Mouse (Mus musculus): ENCODE data around the gene Acot6. TPM values are rescaled to one million over a fixed set of nuclear protein-coding genes. Genes with fewer than 3 reads are reported as not detected.

Gene Acot6
- total RNA-seq, 1 experiment, result 0.36 TPM

DNA sequence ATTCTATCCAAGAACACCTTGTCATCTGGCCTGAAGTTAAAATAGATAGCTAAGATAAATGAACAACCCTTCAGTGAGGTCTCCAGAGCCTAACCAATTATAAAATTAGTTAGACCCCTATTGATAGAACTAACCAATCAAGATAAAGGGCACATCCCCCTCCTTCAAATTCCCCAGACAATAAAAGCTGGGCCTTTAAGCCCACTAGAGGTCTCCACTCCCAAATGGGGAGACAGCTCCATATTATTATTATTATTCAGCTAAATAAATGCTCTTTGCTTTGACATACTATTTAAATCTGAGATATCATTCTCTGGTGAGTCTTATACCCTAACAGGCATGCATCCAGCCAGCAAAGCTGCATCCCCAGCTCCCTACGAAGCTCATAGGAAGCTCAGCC lies 9.5 kb downstream of the Acot6 start:
- no peak overlapping the region for H3K27ac ChIP-seq (ENCODE audit: insufficient read depth, low read depth, low read length, poor library complexity, severe bottlenecking)
- H3K9ac ChIP-seq (ENCODE audit: insufficient read depth, low read depth, low read length, poor library complexity, severe bottlenecking), result no peak overlapping the region
- no peak for TF ChIP-seq ZC3H11A (IDR thresholded peaks at IDR 0.05; ENCODE audit: borderline replicate concordance, low read depth, low read length)
- TF ChIP-seq HCFC1 (IDR thresholded peaks at IDR 0.05; ENCODE audit: borderline replicate concordance, insufficient read depth, low read length), result no peak
- no peak for TF ChIP-seq CHD2 (IDR thresholded peaks at IDR 0.05; ENCODE audit: low read depth, low read length)
- no peak for TF ChIP-seq ZNF384 (IDR thresholded peaks at IDR 0.05; ENCODE audit: low read depth, low read length)
- no peak for TF ChIP-seq MAFK (IDR thresholded peaks at IDR 0.05; ENCODE audit: insufficient read depth, low read depth, low read length)
- in situ Hi-C loops (cut with MboI; ENCODE audit: low sequenced_read_pairs in 2 of 2, unreplicated experiment in 2 of 2), result no loop called here
- H3K4me1 ChIP-seq (ENCODE audit: control insufficient read depth in 2 of 2, insufficient read depth in 2 of 2, low read length in 2 of 2, poor library complexity in 1 of 2), result no peaks in the 10 kb centered on the region
- H3K4me3 ChIP-seq (ENCODE audit: insufficient read depth in 1 of 2, low read depth in 1 of 2, low read length in 2 of 2, poor library complexity in 1 of 2, severe bottlenecking in 1 of 2), result no peak overlapping the region
- H3K9me3 ChIP-seq (ENCODE audit: control insufficient read depth, insufficient read depth, low read depth, low read length), result no peaks in the 10 kb centered on the region
- no peaks in the 10 kb centered on the region for H3K36me3 ChIP-seq (ENCODE audit: control insufficient read depth, insufficient read depth, low read length, poor library complexity, severe bottlenecking)
- DNase-seq (ENCODE audit: low read depth, low spot score), result no peak

DNA sequence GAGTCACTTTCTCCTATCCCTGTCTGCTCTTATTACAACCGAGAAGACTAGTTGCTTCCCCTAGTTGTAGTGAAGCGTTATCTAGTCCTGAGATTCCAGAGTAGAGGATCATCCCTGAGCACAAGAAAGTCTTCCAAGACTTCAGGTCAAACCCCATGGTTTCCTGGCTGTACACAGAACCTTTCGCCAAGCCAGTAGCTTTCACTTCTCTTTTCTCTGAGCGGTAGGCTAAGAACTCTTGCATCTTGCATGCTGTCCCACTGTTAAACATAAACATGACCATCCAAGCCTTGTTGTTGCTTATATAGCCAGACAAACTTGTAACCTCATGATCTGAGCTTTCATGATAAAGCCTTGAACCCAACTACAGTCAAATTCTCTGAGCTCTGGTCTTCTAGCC lies 10.4 kb downstream of the Acot6 start:
- Histone ChIP-seq H3K4me3 (ENCODE audit: insufficient read depth in 1 of 2, low read depth in 1 of 2, low read length in 2 of 2, poor library complexity in 1 of 2, severe bottlenecking in 1 of 2) (no peak overlapping the region), H3K27ac (ENCODE audit: insufficient read depth, low read depth, low read length, poor library complexity, severe bottlenecking) (no peak overlapping the region), H3K9ac (ENCODE audit: insufficient read depth, low read depth, low read length, poor library complexity, severe bottlenecking) (no peak overlapping the region), H3K36me3 (ENCODE audit: control insufficient read depth, insufficient read depth, low read length, poor library complexity, severe bottlenecking) (no peaks in the 10 kb centered on the region), H3K4me1 (ENCODE audit: control insufficient read depth in 2 of 2, insufficient read depth in 2 of 2, low read length in 2 of 2, poor library complexity in 1 of 2) (no peaks in the 10 kb centered on the region), H3K9me3 (ENCODE audit: control insufficient read depth, insufficient read depth, low read depth, low read length) (no peaks in the 10 kb centered on the region)
- DNase-seq (ENCODE audit: low read depth, low spot score), result no peak
- TF ChIP-seq MAFK (IDR thresholded peaks at IDR 0.05; ENCODE audit: insufficient read depth, low read depth, low read length) (no peak), HCFC1 (IDR thresholded peaks at IDR 0.05; ENCODE audit: borderline replicate concordance, insufficient read depth, low read length) (no peak), ZC3H11A (IDR thresholded peaks at IDR 0.05; ENCODE audit: borderline replicate concordance, low read depth, low read length) (no peak), CHD2 (IDR thresholded peaks at IDR 0.05; ENCODE audit: low read depth, low read length) (no peak), ZNF384 (IDR thresholded peaks at IDR 0.05; ENCODE audit: low read depth, low read length) (no peak)
- in situ Hi-C loops (cut with MboI; ENCODE audit: low sequenced_read_pairs in 2 of 2, unreplicated experiment in 2 of 2), result no loop called here

DNA sequence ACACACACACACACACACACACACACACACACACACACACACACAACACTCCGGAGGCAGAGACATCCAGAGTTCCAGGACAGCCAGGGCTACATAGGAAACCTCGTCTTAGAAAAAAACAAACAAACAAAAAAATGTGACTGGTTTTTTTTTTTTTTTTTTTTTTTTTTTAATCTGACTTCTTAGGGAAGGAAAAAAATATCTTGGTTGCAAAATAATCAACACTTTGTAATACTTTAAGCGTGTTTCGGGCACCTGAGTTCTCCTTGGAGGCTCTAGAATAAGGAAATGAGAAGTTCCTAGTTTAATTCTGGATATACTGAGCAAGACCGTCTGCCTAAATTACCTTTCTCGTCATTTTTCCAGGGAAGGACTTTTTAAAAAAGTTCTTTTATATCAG lies 13.2 kb downstream of the Acot6 start:
- H3K36me3 ChIP-seq (ENCODE audit: control insufficient read depth, insufficient read depth, low read length, poor library complexity, severe bottlenecking), result no peaks in the 10 kb centered on the region
- H3K9me3 ChIP-seq (ENCODE audit: control insufficient read depth, insufficient read depth, low read depth, low read length), result no peaks in the 10 kb centered on the region
- H3K4me3 ChIP-seq (ENCODE audit: insufficient read depth in 1 of 2, low read depth in 1 of 2, low read length in 2 of 2, poor library complexity in 1 of 2, severe bottlenecking in 1 of 2), result peak overlapping the region in 1 of 2 experiments; percentile 7; a peak in 1 of 4 replicates
- H3K4me1 ChIP-seq (ENCODE audit: control insufficient read depth in 2 of 2, insufficient read depth in 2 of 2, low read length in 2 of 2, poor library complexity in 1 of 2), result no peaks in the 10 kb centered on the region
- no peak overlapping the region for H3K9ac ChIP-seq (ENCODE audit: insufficient read depth, low read depth, low read length, poor library complexity, severe bottlenecking)
- no peak for TF ChIP-seq MAFK (IDR thresholded peaks at IDR 0.05; ENCODE audit: insufficient read depth, low read depth, low read length)
- 0 out of 2 replicates have a peak, but pooled peaks have one; percentile 6 for TF ChIP-seq ZNF384 (IDR thresholded peaks at IDR 0.05; ENCODE audit: low read depth, low read length)
- TF ChIP-seq CHD2 (IDR thresholded peaks at IDR 0.05; ENCODE audit: low read depth, low read length), result no peak
- no peak for TF ChIP-seq HCFC1 (IDR thresholded peaks at IDR 0.05; ENCODE audit: borderline replicate concordance, insufficient read depth, low read length)
- TF ChIP-seq ZC3H11A (IDR thresholded peaks at IDR 0.05; ENCODE audit: borderline replicate concordance, low read depth, low read length), result no peak
- no peak for DNase-seq (ENCODE audit: low read depth, low spot score)
- no peak overlapping the region for H3K27ac ChIP-seq (ENCODE audit: insufficient read depth, low read depth, low read length, poor library complexity, severe bottlenecking)
- in situ Hi-C loops (cut with MboI; ENCODE audit: low sequenced_read_pairs in 2 of 2, unreplicated experiment in 2 of 2), result no loop called here

DNA sequence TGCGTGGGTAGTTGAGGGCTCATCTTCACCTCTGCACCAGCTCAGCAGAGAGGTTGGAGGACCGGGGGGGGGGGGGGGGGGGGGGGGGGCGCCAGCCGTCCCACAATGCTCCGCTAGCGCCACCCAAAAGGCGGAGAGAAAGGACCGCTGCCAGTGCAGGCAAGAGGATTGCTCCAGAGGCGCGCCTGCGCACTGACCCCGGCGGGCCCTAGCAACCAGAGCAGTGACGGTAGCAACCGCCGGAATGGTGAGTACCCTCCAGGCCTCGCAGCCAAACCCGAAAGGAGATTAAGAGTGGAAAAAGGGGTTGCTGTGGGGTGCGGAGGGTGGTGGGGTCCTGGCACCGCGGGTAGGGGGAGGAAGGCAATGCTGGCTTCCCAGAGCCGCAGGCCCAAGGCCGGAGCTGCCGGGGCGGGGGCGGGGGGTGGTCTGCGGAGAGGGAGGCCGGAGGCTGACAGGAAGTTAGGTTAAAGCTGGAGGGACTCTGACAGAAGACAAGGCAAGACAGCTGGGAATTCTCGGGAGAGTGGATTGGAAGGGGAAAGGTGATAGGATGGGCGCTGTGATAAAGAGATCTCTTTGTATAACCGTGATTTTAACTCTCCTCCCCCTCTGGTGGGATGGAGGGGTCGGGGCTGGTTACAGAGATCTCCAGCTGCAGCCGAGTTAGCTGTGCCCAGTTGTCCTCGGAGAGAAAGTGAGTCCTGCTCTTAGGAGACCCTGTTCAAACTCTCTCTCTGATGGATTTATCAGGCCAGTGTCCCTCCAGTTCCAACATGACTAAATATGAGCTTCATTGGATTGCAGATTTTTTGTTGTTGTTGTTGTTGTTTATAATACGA lies 13.9 kb downstream of the Acot6 start, which contains the start of gene Dnal1:
Gene Dnal1 (plus strand): TSS at position 214 of the 842 bp plus-strand sequence.
- no peaks in the 10 kb centered on the region for H3K4me1 ChIP-seq (ENCODE audit: control insufficient read depth in 2 of 2, insufficient read depth in 2 of 2, low read length in 2 of 2, poor library complexity in 1 of 2)
- H3K27ac ChIP-seq (ENCODE audit: insufficient read depth, low read depth, low read length, poor library complexity, severe bottlenecking), result no peak within 1 kb of the TSS
- TF ChIP-seq CHD2 (IDR thresholded peaks at IDR 0.05; ENCODE audit: low read depth, low read length), result no peak
- no peak for TF ChIP-seq MAFK (IDR thresholded peaks at IDR 0.05; ENCODE audit: insufficient read depth, low read depth, low read length)
- TF ChIP-seq ZNF384 (IDR thresholded peaks at IDR 0.05; ENCODE audit: low read depth, low read length), result no peak
- TF ChIP-seq HCFC1 (IDR thresholded peaks at IDR 0.05; ENCODE audit: borderline replicate concordance, insufficient read depth, low read length), result no peak
- no peak for TF ChIP-seq ZC3H11A (IDR thresholded peaks at IDR 0.05; ENCODE audit: borderline replicate concordance, low read depth, low read length)
- H3K4me3 ChIP-seq (ENCODE audit: insufficient read depth in 1 of 2, low read depth in 1 of 2, low read length in 2 of 2, poor library complexity in 1 of 2, severe bottlenecking in 1 of 2), result peak within 1 kb of the TSS; percentile 76 to 91
- no peaks in the 10 kb centered on the region for H3K9me3 ChIP-seq (ENCODE audit: control insufficient read depth, insufficient read depth, low read depth, low read length)
- H3K9ac ChIP-seq (ENCODE audit: insufficient read depth, low read depth, low read length, poor library complexity, severe bottlenecking), result peak within 1 kb of the TSS; percentile 58; the same call in 1 of the 2 replicates
- peak; percentile 76 for DNase-seq (ENCODE audit: low read depth, low spot score)
- H3K36me3 ChIP-seq (ENCODE audit: control insufficient read depth, insufficient read depth, low read length, poor library complexity, severe bottlenecking), result no peaks in the 10 kb centered on the region
- in situ Hi-C loops (cut with MboI; ENCODE audit: low sequenced_read_pairs in 2 of 2, unreplicated experiment in 2 of 2), result no loop called here

All from ES-E14 (cell line).